Mouse (Mus musculus) liver, adult 10 weeks (tissue): ENCODE results near the gene Maneal. TPM values are rescaled to one million over a fixed set of nuclear protein-coding genes. Genes with fewer than 3 reads are reported as not detected.

Experiments
- polyA plus RNA-seq: library from polyadenylated mRNA; stranded (reverse); fragments of 350-450 nt; fragmentation: Illumina TruSeq; extraction: RNeasy Lipid Tissue Mini Kit (QIAGEN cat#74804); gene quantifications from one replicate; pipeline ENCODE4 v1.2.3, GENCODE M21; 2014; ENCODE audit warnings: low read depth, low replicate concordance

Gene Maneal
- not detected for polyA plus RNA-seq

GRCm38 (mm10) chr4:124861283-124862188, at the start of gene Maneal:
Gene Maneal (minus strand): TSS chr4:124862171.

GRCm38 (mm10) chr4:124880599-124880998, 18.6 kb upstream of the Maneal start, which contains the start of gene Epha10:
Gene Epha10 (plus strand): TSS chr4:124880899.

GRCm38 (mm10) chr4:124850933-124851658, 10.9 kb downstream of the Maneal start, which contains the start of gene 1110065P20Rik:
Gene 1110065P20Rik (minus strand): TSS chr4:124851196.

GRCm38 (mm10) chr4:124850261-124850913, 11.6 kb downstream of the Maneal start, which contains the start of gene Yrdc:
Gene Yrdc (plus strand): TSS chr4:124850679.

Other genes starting within 250 kb of the Maneal start
- gene Pou3f1, start 205.4 kb downstream of the Maneal start, polyA plus RNA-seq: not detected
- 27.4 TPM for gene Utp11, start 168.6 kb downstream of the Maneal start, polyA plus RNA-seq
- gene Fhl3, start 161.5 kb downstream of the Maneal start, polyA plus RNA-seq: not detected
- 15.3 TPM for gene Sf3a3, start 147.4 kb downstream of the Maneal start, polyA plus RNA-seq
- gene Inpp5b, start 120.3 kb downstream of the Maneal start, polyA plus RNA-seq: 15.7 TPM
- 7.2 TPM for gene Mtf1, start 60.1 kb downstream of the Maneal start, polyA plus RNA-seq
- 15.7 TPM for gene Yrdc, start 11.5 kb downstream of the Maneal start, polyA plus RNA-seq
- 1.5 TPM for gene 1110065P20Rik, start 11.0 kb downstream of the Maneal start, polyA plus RNA-seq
- gene Epha10, start 18.7 kb upstream of the Maneal start, polyA plus RNA-seq: not detected
- 2.9 TPM for gene 9930104L06Rik, start 74.9 kb upstream of the Maneal start, polyA plus RNA-seq
- gene Cdca8, start 77.1 kb upstream of the Maneal start, polyA plus RNA-seq: 1.5 TPM
- 0.26 TPM for gene Rspo1, start 124.3 kb upstream of the Maneal start, polyA plus RNA-seq
- gene Gnl2, start 154.4 kb upstream of the Maneal start, polyA plus RNA-seq: 34.0 TPM
- gene Dnali1, start 203.5 kb upstream of the Maneal start, polyA plus RNA-seq: not detected
- gene Snip1, start 204.5 kb upstream of the Maneal start, polyA plus RNA-seq: 6.6 TPM
- gene Meaf6, start 223.0 kb upstream of the Maneal start, polyA plus RNA-seq: 10.5 TPM